Comparison of ENCODE assay signal across 18 mouse cellular contexts in the genomic region with DNA sequence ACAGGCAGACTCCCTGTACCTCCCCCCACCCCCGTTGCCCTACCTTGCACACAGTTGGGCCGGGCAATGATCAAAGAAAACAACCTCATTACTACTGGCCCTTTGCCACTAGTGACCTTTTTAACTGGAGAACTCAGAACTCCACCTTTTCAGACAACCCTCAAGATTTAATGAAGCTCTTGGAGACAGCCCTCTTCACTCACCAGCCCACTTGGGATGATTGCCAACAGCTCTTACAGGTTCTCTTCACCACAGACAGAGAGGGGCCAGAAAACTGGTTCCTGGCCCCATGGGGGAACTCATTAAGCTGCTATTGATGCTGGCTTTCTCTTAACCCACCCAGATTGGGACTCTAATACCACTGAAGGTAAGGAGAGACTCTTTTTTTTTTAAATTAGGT. TPM values are rescaled to one million over a fixed set of nuclear protein-coding genes. Genes with fewer than 3 reads are reported as not detected.
"Had no signal": no experiment of that assay in that cellular context is flagged by ENCODE, and none has a peak within 500 bp of the region (broad histone marks: within the 10 kb centered on the region; RNA-seq: fewer than 3 reads in every experiment).

No protein-coding gene starts in this region.

- H3K4me3 ChIP-seq: left cerebral cortex, adult 2 months; limb, embryonic 13.5 days; midbrain, embryonic 12.5 days; neural tube, embryonic 13.5 days had no signal

- H3K4me2 ChIP-seq: limb, embryonic 13.5 days; midbrain, embryonic 12.5 days; neural tube, embryonic 13.5 days had no signal

- DNase-seq: kidney, adult 11 months; lung, adult 18-20 months; retina, postnatal 1 day; right cerebral cortex, postnatal 4 days; spleen, adult 18-20 months; thymus, adult 18-20 months; thymus, postnatal 14 days had no signal

- H3K9me3 ChIP-seq: limb, embryonic 13.5 days; midbrain, embryonic 12.5 days; neural tube, embryonic 13.5 days had no signal

- H3K9ac ChIP-seq: limb, embryonic 13.5 days; liver, embryonic 14.5 days; midbrain, embryonic 12.5 days; neural tube, embryonic 13.5 days had no signal

- H3K4me1 ChIP-seq: midbrain, embryonic 12.5 days; neural tube, embryonic 13.5 days had no signal

- ATAC-seq: midbrain, embryonic 16.5 days had no signal

- H3K36me3 ChIP-seq: limb, embryonic 13.5 days; midbrain, embryonic 12.5 days; neural tube, embryonic 13.5 days had no signal

- H3K27ac ChIP-seq: left cerebral cortex, adult 2 months; limb, embryonic 13.5 days; liver, embryonic 14.5 days; midbrain, embryonic 12.5 days; neural tube, embryonic 13.5 days had no signal

- H3K27me3 ChIP-seq: limb, embryonic 13.5 days; midbrain, embryonic 12.5 days; neural tube, embryonic 13.5 days had no signal

RNA-seq across cellular contexts. Expression of gene Sln, which starts 27.5 kb away (rescaled TPM):
- total RNA-seq: left cerebral cortex, adult 2 months; left cerebral cortex, postnatal 14 days; liver, adult 2 months; megakaryocyte-erythroid progenitor cell, adult 5-6 weeks had no signal
- polyA plus RNA-seq: intestine, embryonic 14.5 days; liver, adult 2 months; midbrain, embryonic 12.5 days; stomach, embryonic 14.5 days had no signal
